Mouse (Mus musculus) lung, postnatal 25 days (tissue): ENCODE results near the gene 1700025C18Rik.

ENCODE experiments used
- DNase-seq: peaks from one replicate; pipeline ENCODE4 v3.0.0; 2022; ENCODE audit warnings: low spot score

The 1700025C18Rik gene

GRCm38 (mm10) chr2:165078045-165078444 lies 12.5 kb downstream of the 1700025C18Rik start:
- DNase-seq, result no peak

DNA sequence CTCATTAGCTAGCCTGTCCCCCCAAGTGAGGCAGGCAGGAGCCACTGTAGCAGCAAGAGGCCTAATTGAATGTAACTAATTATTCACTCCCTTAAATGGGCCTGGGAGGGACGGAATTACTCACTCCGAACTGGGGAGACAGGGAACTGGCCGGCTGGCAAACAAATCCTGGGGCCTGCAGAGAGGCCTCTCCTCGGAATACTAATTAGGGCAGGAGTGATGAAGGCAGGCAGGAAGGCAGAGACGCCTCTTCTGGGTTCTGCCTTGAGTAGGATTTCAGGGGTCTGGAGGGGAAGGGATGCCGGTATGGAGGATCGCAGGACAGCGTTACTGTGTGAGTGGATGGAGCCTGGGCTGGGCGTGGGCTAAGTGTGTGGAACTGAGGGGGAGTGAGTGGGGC lies 13.5 kb downstream of the 1700025C18Rik start:
- no peak for DNase-seq

DNA sequence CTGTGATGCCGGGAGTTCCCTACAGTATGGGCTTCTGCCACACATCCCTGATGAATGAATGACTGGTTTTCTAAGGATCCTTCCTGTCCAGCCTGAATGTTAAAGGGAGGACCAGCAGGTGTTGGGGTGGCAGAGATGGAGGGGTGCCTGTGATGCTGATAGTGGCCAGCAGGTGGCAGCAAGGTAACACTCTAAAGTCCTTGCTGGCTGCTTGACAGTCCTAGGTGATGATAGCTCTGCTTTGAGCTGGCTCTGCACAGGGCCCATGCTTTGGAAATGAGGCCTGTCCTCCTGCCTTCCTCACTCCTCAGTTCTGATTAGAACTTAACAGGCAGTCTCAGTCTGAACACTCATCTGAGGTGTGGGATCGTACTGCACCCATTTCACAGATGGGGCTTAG lies 15.6 kb downstream of the 1700025C18Rik start:
- DNase-seq, result peak; percentile 64

GRCm38 (mm10) chr2:165074081-165074884 lies 16.3 kb downstream of the 1700025C18Rik start:
- DNase-seq, result peak; percentile 14

GRCm38 (mm10) chr2:165073381-165073781 lies 17.2 kb downstream of the 1700025C18Rik start:
- DNase-seq, result no peak

DNA sequence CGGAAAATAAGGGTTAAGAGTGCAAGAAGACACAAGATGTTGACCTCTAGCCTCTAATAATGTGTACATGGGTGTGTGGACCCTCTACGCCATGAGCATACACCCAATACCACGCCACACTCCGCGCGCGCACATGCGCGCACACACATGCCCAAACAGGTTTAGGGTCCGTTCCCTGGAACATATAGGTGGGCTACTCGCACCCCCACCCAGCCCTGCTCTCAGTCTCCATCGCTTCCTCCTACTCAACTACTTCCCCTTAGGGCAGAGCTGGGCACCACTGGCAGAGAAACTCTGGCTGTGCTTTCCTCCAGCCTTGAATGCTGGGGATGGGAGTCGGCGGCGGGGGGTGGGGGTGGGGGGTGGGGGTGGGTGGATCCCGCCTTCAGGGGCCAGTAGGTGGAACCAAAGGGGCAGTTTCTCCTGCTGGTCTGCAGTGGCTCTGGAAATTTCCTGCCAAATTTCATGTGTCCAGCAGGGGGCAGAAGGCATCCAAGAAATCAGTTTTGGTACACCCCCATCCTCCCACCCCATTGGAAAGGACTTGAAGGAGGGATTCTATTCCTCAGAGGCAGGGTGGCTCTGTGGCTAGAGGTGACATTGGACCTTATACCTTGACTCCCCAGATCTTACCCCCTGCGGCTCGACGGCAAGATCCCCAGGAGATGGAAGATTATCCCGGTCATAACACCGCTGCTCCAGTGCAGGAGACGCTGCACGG lies 20.3 kb downstream of the 1700025C18Rik start:
- DNase-seq, result peak; percentile 39

GRCm38 (mm10) chr2:165068806-165069205 lies 21.7 kb downstream of the 1700025C18Rik start:
- DNase-seq, result no peak

DNA sequence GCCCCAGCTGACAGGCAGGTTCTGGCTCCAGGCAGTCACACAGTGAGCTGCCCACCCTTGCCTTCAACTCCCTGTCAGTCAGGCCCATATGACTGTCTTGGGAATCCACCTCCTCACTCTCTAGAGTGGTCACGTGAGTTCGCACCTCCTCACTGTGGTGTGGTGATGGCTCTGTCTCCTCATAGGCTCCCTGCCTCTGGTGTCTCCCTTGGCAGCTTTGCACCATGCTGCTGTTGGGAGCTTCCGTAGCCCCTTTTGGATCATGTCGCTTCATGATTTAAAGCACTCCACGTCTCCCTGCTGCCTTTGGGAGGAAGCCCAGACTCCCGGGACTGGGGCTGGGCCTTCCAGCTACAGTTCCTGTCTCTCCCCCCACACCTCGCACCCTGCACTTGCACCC lies 26.1 kb downstream of the 1700025C18Rik start:
- no peak for DNase-seq

GRCm38 (mm10) chr2:165061638-165062433 lies 28.7 kb downstream of the 1700025C18Rik start:
- peak; percentile 33 for DNase-seq

DNA sequence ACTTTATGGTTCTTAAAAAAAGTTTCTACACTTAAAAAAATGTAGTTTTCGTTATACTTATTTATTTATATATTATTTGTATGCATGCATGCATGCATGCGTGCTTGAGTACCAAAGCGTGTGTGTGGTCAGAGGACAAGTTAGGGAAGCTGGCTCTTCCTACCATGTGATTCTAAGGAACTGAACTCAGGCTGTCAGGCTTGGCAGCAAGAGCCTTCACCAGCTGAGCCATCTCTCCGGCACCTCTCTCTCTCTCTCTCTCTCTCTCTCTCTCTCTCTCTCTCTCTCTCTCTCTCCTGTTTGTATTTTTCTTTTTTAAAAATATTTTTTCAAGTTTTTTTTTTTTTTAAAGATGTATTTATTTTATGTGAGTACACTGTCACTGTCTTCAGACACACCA lies 30.6 kb downstream of the 1700025C18Rik start:
- DNase-seq, result peak; percentile 18

GRCm38 (mm10) chr2:165056377-165057085 lies 34.0 kb downstream of the 1700025C18Rik start:
- peak; percentile 14 for DNase-seq

DNA sequence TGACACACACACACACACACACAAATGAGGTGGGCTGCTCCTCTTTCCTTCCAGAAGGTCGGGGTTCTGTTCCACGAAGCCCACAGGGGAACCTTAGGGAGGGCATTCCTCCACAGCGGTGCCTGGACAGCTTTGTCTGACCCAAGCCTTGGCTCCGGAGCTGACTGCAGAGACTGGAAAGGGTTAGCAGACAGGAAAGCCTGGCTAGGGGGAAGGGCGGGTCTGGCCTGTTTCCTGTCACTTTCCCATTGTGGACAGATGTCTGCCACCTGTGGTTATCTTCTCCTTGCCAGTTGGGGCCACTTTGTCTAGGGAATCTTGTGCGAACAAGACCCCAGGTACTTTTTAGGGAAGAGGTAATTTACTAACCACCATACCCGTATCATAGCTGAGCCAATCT lies 34.6 kb downstream of the 1700025C18Rik start:
- peak; percentile 47 for DNase-seq

DNA sequence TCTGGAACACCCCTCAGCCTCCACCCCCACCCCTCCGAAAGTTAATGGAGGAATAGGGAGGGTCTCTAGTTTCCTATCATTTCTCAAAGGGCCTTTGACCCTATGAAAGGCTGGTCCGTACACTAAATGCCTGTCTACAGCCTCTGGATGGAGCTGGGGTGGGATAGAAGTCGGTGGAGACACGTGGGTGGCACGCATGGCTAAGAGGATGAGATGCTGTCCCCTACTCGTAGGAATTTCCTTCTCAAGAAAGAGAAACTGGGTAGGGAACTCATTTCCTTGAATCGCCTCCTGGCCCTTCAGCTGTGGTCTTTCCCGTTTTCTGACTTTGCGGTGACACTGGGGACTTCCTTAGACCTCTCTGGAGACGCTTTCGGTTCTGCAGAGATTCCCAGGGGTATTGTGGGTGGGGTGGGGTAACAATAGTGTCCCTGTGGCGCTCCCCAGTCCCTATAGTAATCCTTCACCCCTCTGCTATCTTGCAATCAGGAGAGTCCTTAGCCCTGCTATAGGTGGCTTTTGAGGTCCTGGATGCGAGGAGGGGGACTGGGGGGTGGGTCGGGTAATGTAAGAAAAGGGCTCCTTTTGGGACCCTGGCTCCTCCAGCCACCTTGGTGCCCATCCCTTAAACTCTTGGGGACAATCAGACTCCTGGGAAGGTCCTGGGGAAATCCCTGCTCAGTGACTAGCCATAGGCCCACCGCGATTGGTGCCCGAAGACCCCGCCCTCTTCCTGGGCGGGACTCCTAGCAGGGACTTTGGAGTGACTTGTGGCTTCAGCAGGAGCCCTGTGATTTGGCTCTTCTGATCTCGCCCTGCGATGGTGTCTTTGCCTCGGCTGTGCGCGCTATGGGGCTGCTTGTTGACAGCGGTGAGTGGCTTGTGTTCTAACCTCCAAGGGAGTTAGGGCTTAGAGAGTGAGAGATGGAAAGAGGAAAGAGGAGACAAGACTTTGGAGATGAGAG lies 35.4 kb downstream of the 1700025C18Rik start, which contains the start of gene Cd40:
Gene Cd40 (plus strand): TSS at position 740 of the 965 bp plus-strand sequence.
- DNase-seq, result peak; percentile 86

GRCm38 (mm10) chr2:165051566-165051965 lies 39.0 kb downstream of the 1700025C18Rik start:
- no peak for DNase-seq

- DNase-seq, result no peak
These were observed 39.6 kb downstream of the 1700025C18Rik start for GRCm38 (mm10) chr2:165050826-165051548.

GRCm38 (mm10) chr2:165049044-165049443 lies 41.5 kb downstream of the 1700025C18Rik start:
- DNase-seq, result no peak

- no peak for DNase-seq
These were observed 46.8 kb downstream of the 1700025C18Rik start for GRCm38 (mm10) chr2:165043729-165044128.

DNA sequence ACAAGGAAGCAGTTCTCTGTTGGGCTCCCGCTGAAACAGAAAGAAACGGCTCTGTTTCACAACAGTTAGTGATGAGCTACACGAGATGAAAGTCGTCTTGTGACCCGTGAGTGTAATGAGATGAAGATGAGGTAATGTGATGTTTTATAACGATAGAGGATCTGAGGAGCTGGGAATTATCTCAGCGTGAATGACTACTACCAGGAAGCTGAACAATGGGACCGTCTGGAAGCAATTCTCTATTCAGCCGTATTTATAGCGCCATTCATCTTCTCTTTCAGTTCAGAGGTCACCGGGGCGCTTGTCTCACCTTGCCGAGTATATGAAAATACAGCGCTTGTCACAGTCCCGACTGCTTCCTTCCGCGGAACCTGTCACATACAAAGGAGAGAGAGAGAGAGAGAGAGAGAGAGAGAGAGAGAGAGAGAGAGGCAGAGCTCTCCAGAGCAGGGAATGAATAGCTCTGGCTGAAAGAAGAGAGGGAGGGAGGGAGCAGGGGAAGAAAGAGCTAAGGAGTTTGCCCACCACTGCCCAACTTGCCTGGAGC lies 47.4 kb downstream of the 1700025C18Rik start:
- no peak for DNase-seq

GRCm38 (mm10) chr2:165042126-165042525 lies 48.4 kb downstream of the 1700025C18Rik start:
- no peak for DNase-seq
